Mouse (Mus musculus) erythroblast, adult 5-6 weeks (primary cell): Measurements from ENCODE around the gene 2610042L04Rik. TPM values are rescaled to one million over a fixed set of nuclear protein-coding genes. Genes with fewer than 3 reads are reported as not detected.
"Not testable (repeated sequence)": the region's sequence is repeated elsewhere in the genome, so short reads cannot be mapped to it uniquely, and the experiment has no call there.

Source experiments
- ATAC-seq: replicated peaks from 2 replicates; pipeline ENCODE4 v1.8.0; 2016; ENCODE audit warnings: moderate number of reproducible peaks, mild to moderate bottlenecking, moderate TSS enrichment, inconsistent platforms; ENCODE audit not compliant: poor library complexity, low FRiP score, severe bottlenecking
- total RNA-seq, 2 experiments: library from RNA; stranded (forward) in 1 of 2; stranded (reverse) in 1 of 2; fragments of 150-400 nt in 1 of 2; fragments of 200-764, 138-1000 nt in 1 of 2; gene quantifications; 2 replicates each; pipeline versions ENCODE4 v1.2.3 to v1.2.4; 2015 to 2017; ENCODE audit warnings: low replicate concordance in 2 of 2

Gene 2610042L04Rik
- total RNA-seq (2015; ENCODE audit: low replicate concordance) (not detected in 2 replicates), total RNA-seq (2017; ENCODE audit: low replicate concordance) (not detected in 2 replicates)

GRCm38 (mm10) chr14:4334476-4335080, at the start of gene 2610042L04Rik:
Gene 2610042L04Rik, plus strand, starts transcription at chr14:4334763.
- not testable (repeated sequence) for ATAC-seq

GRCm38 (mm10) chr14:4316983-4317382, 17.6 kb upstream of the 2610042L04Rik start, which contains the start of gene Gm3149:
Gene Gm3149, plus strand, starts transcription at chr14:4317283.
- not testable (repeated sequence) for ATAC-seq

GRCm38 (mm10) chr14:4335506-4335905, 943 bp downstream of the 2610042L04Rik start:
- ATAC-seq = not testable (repeated sequence)

- ATAC-seq = not testable (repeated sequence)
Measured at GRCm38 (mm10) chr14:4368991-4369390, 34.4 kb downstream of the 2610042L04Rik start.

- ATAC-seq = not testable (repeated sequence)
Measured at GRCm38 (mm10) chr14:4369691-4370090, 35.1 kb downstream of the 2610042L04Rik start.

- ATAC-seq = not testable (repeated sequence)
Measured at GRCm38 (mm10) chr14:4377871-4378270, 43.3 kb downstream of the 2610042L04Rik start.

GRCm38 (mm10) chr14:4385606-4386005, 51.0 kb downstream of the 2610042L04Rik start:
- not testable (repeated sequence) for ATAC-seq

- ATAC-seq = not testable (repeated sequence)
Measured at GRCm38 (mm10) chr14:4392841-4393530, 58.4 kb downstream of the 2610042L04Rik start.

- ATAC-seq = not testable (repeated sequence)
Measured at GRCm38 (mm10) chr14:4397226-4397625, 62.7 kb downstream of the 2610042L04Rik start, which contains the start of gene Gm3159. Gene Gm3159, plus strand, starts transcription at chr14:4397526.

- ATAC-seq = not testable (repeated sequence)
Measured at GRCm38 (mm10) chr14:4398624-4399023, 64.1 kb downstream of the 2610042L04Rik start.

- not testable (repeated sequence) for ATAC-seq
Measured at GRCm38 (mm10) chr14:4400115-4400789, 65.7 kb downstream of the 2610042L04Rik start.

GRCm38 (mm10) chr14:4401245-4401644, 66.7 kb downstream of the 2610042L04Rik start:
- not testable (repeated sequence) for ATAC-seq

- ATAC-seq = not testable (repeated sequence)
Measured at GRCm38 (mm10) chr14:4403840-4404239, 69.3 kb downstream of the 2610042L04Rik start.

Other genes starting within 250 kb of the 2610042L04Rik start
- gene Gm8108, start 224.2 kb upstream of the 2610042L04Rik start, total RNA-seq (2015; ENCODE audit: low replicate concordance) = not detected in 2 replicates
- not detected in 2 replicates for gene Gm8108, start 224.2 kb upstream of the 2610042L04Rik start, total RNA-seq (2017; ENCODE audit: low replicate concordance)
- not detected in 2 replicates for gene Gm3127, start 169.7 kb upstream of the 2610042L04Rik start, total RNA-seq (2015; ENCODE audit: low replicate concordance)
- not detected in 2 replicates for gene Gm3127, start 169.7 kb upstream of the 2610042L04Rik start, total RNA-seq (2017; ENCODE audit: low replicate concordance)
- gene Gm2974, start 152.2 kb upstream of the 2610042L04Rik start, total RNA-seq (2015; ENCODE audit: low replicate concordance) = not detected in 2 replicates
- gene Gm2974, start 152.2 kb upstream of the 2610042L04Rik start, total RNA-seq (2017; ENCODE audit: low replicate concordance) = not detected in 2 replicates
- not detected in 2 replicates for gene Gm3138, start 85.1 kb upstream of the 2610042L04Rik start, total RNA-seq (2015; ENCODE audit: low replicate concordance)
- gene Gm3138, start 85.1 kb upstream of the 2610042L04Rik start, total RNA-seq (2017; ENCODE audit: low replicate concordance) = 2.2 TPM in 1 of 2 replicates, not detected in the other
- gene Gm3149, start 17.5 kb upstream of the 2610042L04Rik start, total RNA-seq (2015; ENCODE audit: low replicate concordance) = not detected in 2 replicates
- gene Gm3149, start 17.5 kb upstream of the 2610042L04Rik start, total RNA-seq (2017; ENCODE audit: low replicate concordance) = not detected in 2 replicates
- not detected in 2 replicates for gene Gm3159, start 62.8 kb downstream of the 2610042L04Rik start, total RNA-seq (2015; ENCODE audit: low replicate concordance)
- not detected in 2 replicates for gene Gm3159, start 62.8 kb downstream of the 2610042L04Rik start, total RNA-seq (2017; ENCODE audit: low replicate concordance)
- not detected in 2 replicates for gene Gm3164, start 80.7 kb downstream of the 2610042L04Rik start, total RNA-seq (2015; ENCODE audit: low replicate concordance)
- gene Gm3164, start 80.7 kb downstream of the 2610042L04Rik start, total RNA-seq (2017; ENCODE audit: low replicate concordance) = not detected in 2 replicates
- gene Gm3173, start 96.2 kb downstream of the 2610042L04Rik start, total RNA-seq (2015; ENCODE audit: low replicate concordance) = not detected in 2 replicates
- gene Gm3173, start 96.2 kb downstream of the 2610042L04Rik start, total RNA-seq (2017; ENCODE audit: low replicate concordance) = not detected in 2 replicates
- gene Gm3182, start 147.0 kb downstream of the 2610042L04Rik start, total RNA-seq (2015; ENCODE audit: low replicate concordance) = not detected in 2 replicates
- not detected in 2 replicates for gene Gm3182, start 147.0 kb downstream of the 2610042L04Rik start, total RNA-seq (2017; ENCODE audit: low replicate concordance)
- gene Gm3047, start 220.6 kb downstream of the 2610042L04Rik start, total RNA-seq (2015; ENCODE audit: low replicate concordance) = not detected in 2 replicates
- gene Gm3047, start 220.6 kb downstream of the 2610042L04Rik start, total RNA-seq (2017; ENCODE audit: low replicate concordance) = not detected in 2 replicates